Mouse (Mus musculus) gastrocnemius, postnatal 25 days (tissue): Measurements from ENCODE around the gene Nudt22. TPM values are rescaled to one million over a fixed set of nuclear protein-coding genes. Genes with fewer than 3 reads are reported as not detected.
A peak's percentile ranks its signal among the peaks of the same experiment; 100 is the strongest.
"Not testable (repeated sequence)": the region's sequence is repeated elsewhere in the genome, so short reads cannot be mapped to it uniquely, and the experiment has no call there.

Source experiments
- DNase-seq: peaks from one replicate; pipeline ENCODE4 v3.0.0; 2022
- total RNA-seq, 2 experiments: library from RNA; stranded (reverse); gene quantifications; 1 replicate in 1 of 2; 2 replicates in 1 of 2; pipeline ENCODE4 v1.2.3; 2021

Gene Nudt22
- total RNA-seq, 2 experiments from 2014 or later = 15.6 to 17.2 TPM

DNA sequence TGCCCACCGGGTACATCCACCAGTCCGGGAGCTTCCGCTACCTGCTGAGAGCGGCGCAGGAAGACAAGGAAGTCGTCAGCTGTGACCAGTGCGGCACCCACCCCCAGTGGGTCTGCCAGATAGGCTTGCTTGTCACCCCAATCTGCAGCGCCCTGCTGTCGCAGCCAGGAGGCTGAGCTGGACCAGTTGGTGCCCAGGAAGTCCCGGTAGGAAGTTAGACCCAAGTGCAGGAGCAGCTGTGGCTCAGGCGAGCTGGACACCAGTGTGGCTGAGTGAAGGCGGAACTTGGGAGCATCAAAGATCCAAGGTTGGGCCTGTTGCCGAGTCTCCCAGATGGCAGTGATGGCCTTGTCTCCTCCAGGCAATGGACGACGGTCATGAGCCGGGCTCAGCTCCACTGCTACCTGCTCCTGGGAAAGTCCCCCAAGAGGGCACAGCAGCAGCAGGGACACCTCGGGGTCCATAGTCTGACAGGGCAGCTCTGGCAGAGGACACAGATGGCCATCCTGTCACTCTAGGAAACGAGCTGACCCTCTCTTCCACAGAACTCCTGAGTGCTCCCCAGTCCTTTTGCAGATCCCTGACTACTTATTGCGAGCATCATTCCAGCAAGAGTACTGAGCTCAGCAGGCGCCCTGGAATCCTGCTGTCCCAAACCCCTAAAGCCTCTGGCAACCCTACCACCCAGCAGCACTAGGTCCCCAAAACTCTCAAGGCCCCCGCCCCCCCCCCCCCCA is 494 bp downstream of the Nudt22 start:
- no peak for DNase-seq

GRCm38 (mm10) chr19:6994489-6994888 is 1.4 kb downstream of the Nudt22 start:
- DNase-seq = no peak

DNA sequence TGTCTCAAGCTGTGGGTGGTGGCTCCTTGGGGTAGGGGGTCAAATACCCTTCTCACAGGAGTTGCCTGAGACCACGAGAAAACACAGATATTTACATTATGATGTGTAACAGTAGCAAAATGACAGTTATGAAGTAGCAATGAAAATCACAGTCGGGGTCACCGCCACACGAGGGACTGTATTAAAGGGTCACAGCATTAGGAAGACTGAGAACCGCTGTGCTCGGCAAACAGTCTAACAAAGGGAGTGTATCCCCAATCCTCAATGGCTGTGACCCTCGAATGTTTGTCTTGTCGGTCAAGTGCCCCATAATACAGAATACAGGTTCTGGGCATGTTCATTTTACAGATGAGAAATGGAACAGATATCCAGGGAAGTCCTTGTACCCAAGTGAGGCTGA is 1.9 kb downstream of the Nudt22 start:
- no peak for DNase-seq

DNA sequence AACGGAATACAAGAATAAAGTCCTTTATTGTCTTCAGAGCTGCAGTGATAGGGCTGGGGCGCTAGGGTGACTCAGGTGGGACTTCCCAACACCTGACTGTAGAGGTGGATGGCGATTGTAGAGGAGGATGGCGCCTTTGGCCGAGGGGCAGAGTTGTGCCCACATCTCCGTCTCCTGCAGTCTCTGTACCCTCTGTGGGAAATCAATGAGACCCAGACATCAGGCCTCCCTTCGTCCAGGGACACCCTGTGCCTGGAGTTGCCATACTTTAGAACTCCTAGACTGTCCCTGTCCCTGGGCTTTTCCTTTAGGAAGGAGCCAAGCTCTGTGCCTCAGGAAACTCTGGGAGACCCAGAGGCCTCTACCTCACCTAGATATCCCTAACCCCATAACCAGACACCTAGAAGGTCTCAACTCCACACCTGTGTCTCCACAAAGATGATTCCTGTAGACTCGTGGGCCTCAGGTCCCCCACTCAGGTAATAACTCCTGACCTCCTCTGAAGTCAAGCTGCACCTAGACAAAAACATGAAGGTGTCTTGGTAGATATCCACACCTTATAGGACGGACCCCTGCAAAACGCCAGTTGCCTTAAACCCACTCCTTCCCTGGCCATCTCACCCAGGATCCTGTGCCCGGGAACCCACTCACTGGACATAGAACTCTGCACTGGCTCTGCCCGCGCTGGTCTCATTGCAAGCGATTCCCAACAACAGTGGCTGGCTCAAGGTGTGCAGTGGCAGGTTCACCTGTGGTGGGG is 2.7 kb downstream of the Nudt22 start:
- DNase-seq = no peak

- DNase-seq = peak; percentile 95
These were observed 3.7 kb downstream of the Nudt22 start, which contains the start of gene Dnajc4 for GRCm38 (mm10) chr19:6992011-6992858. Dnajc4 (minus strand) TSS chr19:6992572.

GRCm38 (mm10) chr19:6991166-6991565 is 4.8 kb downstream of the Nudt22 start:
- DNase-seq = not testable (repeated sequence)

- no peak for DNase-seq
These were observed 5.2 kb downstream of the Nudt22 start for GRCm38 (mm10) chr19:6990712-6991111.

GRCm38 (mm10) chr19:6989251-6989650 is 6.7 kb downstream of the Nudt22 start:
- no peak for DNase-seq

GRCm38 (mm10) chr19:6987904-6988285 is 8.0 kb downstream of the Nudt22 start:
- DNase-seq = no peak

- DNase-seq = peak; percentile 77
These were observed 8.6 kb downstream of the Nudt22 start, which contains the start of gene Vegfb for GRCm38 (mm10) chr19:6987061-6987903. Vegfb (minus strand) TSS chr19:6987651.

DNA sequence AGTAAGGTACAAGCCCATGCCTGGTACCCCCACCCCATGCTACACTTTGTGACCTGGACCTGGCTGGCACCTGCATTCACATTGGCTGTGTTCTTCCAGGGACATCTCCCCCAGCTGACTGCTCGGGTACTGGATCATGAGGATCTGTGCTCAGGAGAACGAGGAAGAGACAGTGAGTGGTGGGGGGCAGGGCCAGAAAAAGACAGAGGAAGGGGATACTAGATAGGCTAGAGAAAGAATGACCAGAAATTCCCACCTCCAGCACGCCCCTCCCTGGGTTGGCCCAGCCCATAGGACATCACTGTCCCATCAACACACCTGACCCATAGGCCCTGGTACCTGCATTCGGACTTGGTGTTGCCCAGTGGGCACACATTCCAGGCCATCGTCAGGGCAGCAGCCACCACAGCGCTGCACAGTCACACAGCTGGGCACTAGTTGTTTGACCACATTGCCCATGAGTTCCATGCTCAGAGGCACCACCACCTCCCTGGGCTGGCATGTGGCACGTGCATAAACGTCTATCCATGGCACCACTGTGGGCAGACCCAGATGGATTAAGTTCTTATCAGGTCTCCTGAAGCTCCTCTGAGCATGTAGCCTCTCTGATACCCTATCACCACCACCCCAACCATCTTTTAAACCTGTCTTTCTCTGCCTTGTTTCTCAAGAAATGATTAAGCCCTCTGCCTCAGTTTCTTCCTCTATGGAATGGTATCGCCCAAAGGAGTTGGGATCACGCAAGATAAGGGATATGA is 9.8 kb downstream of the Nudt22 start:
- no peak for DNase-seq

GRCm38 (mm10) chr19:6985300-6985699 is 10.6 kb downstream of the Nudt22 start:
- DNase-seq = no peak

DNA sequence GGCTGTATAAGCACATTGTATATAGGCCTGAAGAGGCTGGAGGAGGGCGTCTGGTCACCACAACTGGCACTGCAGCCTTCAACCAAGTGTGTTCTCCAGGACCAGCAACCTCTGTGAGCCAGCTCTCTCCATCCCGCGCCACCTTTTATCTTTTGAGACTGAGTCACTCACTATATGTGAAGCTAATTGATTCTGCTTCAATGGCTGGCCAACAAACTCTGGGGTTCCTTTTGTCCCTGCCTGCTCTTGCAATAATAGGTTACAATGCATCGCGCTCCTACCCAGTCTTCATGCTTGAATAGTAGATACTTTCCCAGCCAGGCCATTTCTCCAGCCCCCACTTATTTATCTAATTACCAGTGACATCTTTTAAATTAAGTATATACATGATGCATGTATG is 12.3 kb downstream of the Nudt22 start:
- no peak for DNase-seq

GRCm38 (mm10) chr19:6981465-6981864 is 14.5 kb downstream of the Nudt22 start:
- DNase-seq = no peak

DNA sequence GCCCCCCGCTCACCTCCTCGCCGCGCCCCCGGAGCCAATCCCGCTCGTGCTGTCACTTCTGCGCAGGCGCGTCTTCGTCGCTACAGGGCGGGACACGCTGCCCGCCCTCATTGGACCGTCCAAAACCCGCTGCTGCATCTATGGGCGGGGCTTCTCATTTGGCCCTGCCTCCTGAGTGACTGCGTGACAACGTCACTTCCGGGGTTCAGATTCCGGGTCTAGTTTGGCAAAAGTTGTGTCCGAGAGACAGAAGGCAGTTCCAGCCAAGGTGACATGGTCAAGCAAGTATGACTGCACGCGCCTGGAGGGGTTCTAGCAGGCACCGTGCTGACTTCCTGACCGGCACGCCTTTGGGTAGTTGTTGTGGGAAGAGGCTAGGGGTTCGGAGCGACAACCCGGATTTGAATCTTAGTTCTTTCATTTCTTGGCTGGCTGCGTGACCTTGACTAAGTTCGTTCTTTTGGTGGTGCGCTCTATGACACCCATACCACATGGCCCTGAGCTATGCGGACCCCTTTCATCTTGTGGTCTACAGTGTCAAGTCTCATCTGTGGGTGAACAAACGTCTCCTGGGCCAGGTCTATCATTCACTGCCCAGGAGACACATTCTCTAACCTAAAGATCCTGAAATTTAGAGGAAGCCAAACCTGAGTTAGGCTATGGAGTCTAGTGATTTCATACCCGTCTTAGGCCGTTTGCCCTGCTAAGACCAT is 15.4 kb downstream of the Nudt22 start, which contains the start of gene Fkbp2:
Gene Fkbp2, minus strand, starts transcription at position 121 of the 713 bp plus-strand sequence.
- DNase-seq = peak; percentile 98

DNA sequence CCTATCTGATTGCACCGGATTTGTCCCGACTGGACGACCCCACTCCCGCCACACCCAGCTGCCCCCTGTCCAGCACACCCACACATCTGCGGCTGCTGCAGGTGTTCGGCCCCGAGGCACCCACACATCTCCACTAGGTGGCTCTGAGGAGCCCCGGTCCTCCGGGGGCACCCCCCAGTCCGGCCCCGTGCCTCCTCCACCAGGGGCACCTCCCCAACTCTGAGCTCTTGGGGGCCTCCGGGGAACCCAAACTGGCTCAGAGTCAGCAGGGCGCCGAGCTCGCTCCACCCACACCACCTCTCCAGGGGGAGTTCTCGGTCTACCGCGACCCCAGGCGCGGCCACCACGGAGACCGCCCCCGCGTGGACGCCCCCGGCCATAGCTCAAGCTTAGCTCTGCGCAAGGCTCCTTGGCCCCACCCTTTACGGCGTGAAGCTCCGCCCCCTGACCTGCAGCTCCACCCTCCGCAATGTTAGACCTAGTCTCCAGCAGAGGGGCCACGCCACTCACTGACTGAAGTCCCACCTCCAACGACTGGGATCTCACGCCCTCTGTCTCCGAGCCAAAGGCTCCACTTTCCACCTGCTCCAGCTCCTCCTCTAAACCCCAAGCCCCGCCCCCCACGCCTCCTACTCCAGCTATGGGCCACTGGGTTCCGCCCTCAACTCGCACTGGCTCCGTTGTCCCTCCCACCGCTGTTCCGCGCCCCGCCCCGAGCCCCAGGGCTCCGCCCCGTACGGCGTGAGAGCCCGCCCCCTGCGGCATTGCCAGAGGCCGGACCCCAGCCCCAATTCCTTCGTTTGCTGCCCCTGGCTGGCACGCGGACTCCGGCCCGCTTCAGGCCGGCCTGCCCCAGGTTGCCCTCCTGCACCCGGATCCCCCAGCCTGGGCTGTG is 16.2 kb downstream of the Nudt22 start:
- peak; percentile 99 for DNase-seq

GRCm38 (mm10) chr19:6979001-6979479 is 16.9 kb downstream of the Nudt22 start:
- peak; percentile 66 for DNase-seq

DNA sequence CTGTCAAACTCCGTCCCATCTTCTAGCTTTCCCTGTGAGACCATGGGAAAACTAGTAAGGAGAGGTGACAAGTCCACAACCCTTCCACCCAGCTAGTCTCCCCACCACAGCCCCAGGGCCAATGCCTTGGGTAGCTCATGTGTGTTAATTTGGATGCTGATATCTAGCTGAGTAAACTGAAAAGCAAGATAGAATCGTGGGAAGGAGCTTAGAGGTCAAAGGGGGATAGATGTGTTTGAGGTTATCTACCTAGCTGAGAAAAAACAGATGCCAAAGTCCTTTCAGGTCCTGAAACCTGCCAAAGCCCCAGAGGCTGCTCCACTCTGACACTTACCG is 17.3 kb downstream of the Nudt22 start:
- DNase-seq = no peak
